Mouse (Mus musculus): ENCODE data around the gene Rnf11. TPM values are rescaled to one million over a fixed set of nuclear protein-coding genes. Genes with fewer than 3 reads are reported as not detected.
A peak's percentile ranks its signal among the peaks of the same experiment; 100 is the strongest.
"Not testable (repeated sequence)": the region's sequence is repeated elsewhere in the genome, so short reads cannot be mapped to it uniquely, and the experiment has no call there.

The Rnf11 gene
- total RNA-seq, 2 experiments from 2014 or later = 102 to 106 TPM

DNA sequence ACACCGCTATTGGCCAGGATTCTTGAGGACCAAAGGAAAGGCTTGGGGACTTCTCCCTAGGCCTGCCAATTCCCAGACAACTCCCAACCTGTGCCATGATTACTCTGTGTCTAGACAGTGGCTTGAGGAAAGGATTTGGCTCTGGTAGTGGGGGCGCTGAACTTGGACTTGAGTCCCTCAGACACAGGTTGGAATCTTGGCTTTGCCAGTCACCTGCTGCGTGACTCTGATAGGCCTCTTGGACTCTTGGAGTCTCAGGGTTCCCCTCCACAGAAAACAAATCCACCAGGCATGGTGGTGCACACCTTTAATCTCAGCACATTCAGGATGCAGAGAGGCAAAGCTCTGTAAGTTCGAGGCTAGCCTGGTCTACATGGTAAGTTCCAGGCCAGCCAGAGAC is 65.0 kb downstream of the Rnf11 start:
- intact Hi-C loops (cut with DNase I) = no loop called here
- DNase-seq = no peak

DNA sequence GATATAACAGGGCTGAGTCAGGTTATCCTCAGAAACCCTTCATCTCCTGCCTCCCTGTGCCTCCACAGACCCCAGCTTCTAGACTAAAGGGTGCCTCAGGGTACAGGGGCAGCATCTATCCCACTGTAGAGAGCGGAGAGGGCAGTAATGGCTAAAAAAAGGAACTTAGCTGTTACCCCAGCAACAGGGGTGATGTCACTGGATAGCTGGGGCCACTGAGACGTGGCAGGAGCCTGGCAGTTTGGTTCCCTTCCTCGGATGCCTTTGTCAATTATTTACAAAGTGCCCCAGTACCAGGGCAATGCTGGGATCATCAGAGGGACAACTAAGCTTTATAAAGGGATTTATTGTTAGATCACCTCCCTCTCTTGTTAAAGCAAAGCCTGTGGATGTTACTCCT is 65.5 kb downstream of the Rnf11 start:
- intact Hi-C loops (cut with DNase I) = no loop called here

DNA sequence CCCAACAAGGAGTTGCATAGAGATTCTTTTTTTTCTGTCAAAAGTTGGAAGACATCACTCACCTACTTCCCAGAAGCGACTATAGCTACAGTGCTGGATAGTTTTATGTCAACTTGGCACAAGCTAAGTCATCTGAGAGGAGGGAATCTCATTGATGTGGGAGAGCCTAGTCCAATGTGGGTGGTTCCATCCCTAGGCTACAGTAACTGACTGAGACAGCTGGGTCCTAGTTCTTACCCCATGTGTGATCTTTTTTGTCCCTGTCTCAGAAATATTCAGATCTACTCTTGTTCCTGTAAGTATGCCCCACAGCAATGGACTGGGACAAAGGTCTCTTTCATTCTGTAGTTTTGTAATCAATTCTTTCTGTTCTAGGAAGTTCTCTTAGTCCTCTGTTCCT is 66.5 kb downstream of the Rnf11 start:
- DNase-seq = no peak
- intact Hi-C loops (cut with DNase I) = no loop called here

More for the DNA sequence above, 65.5 kb downstream of the Rnf11 start:
- DNase-seq = no peak

DNA sequence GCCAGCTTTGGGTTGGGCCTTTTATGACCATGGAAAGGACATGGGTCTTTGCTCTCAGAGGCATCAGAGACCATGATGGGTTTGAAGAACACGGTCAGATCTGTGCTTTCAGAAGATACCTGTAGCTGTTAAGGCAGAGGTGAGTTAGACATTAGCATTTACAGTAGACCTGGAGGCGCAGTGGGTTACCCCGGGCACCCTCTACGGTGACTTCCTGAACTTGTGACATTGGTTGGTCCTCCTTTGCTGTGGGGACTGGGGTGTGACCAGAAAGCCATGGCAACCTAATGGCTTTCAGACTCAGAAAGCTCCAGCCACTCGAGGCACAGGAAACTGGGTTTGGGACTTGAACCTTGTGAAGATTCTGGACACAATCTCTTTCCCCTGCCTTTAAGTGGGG is 72.3 kb downstream of the Rnf11 start:
- intact Hi-C loops (cut with DNase I) = no loop called here

DNA sequence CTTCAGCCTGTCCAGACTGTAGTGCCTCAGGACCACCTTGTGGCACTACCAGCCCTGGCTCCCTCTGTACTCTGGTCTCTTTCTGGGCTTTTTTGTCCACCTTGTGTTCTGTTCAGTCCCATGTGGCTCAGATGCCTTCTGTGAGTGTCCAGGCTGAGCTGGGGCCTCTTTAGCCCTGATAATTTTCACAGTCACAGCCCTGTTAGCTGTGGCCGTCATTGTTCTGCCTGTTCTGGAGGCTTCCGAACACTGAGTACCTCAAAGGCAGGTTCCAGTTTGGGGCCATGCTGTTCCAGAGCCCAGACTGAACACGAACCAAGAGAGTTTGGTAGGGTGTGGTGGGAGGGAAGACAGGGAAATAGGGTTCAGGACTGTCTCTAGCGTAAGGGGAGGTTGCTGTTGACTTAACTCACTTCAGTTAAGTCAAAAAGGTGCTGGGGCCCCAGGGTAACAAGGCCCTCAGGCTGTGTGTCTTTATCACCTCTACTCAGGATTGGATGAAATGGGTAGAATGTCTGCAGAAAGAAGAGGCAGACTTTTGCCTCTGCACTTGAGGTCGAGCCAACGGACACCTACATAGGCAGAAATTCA is 73.1 kb downstream of the Rnf11 start:
- DNase-seq = no peak
- intact Hi-C loops (cut with DNase I) = no loop called here

More for the DNA sequence above, 72.3 kb downstream of the Rnf11 start:
- no peak for DNase-seq

DNA sequence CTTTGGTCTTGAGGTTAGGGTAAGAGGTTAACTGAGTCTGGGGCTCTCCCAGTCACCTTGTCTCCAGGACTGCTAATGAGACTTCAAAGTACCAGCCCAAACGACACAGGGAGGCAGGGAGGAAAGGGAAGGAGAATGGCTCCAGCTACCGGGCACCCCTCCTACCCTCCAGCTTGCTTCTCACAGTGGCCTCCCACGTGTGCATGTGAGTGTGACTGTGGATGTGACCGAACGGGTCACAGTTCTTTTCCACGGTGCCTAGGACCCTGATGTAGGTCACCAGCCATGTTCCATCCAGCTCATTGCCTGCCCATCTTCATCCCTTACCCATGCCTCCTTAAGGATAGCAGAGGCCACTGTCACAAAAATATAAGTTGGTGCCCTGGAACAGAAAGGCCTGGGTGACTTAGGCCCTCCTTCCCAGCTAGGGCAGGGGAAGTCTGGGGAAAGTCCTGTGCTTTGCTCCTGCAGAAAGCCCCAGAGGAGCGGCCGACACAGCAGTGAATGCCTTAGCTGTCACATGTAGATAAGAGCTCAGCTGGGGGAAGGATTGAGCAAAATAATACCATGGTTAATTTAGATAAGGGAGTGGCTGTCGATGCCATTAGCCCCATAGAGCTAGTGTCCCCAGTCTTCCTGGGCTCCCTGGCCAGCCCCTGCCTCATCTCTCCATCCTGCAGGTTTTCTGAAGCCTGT is 73.7 kb downstream of the Rnf11 start:
- DNase-seq = no peak
- intact Hi-C loops (cut with DNase I) = no loop called here

DNA sequence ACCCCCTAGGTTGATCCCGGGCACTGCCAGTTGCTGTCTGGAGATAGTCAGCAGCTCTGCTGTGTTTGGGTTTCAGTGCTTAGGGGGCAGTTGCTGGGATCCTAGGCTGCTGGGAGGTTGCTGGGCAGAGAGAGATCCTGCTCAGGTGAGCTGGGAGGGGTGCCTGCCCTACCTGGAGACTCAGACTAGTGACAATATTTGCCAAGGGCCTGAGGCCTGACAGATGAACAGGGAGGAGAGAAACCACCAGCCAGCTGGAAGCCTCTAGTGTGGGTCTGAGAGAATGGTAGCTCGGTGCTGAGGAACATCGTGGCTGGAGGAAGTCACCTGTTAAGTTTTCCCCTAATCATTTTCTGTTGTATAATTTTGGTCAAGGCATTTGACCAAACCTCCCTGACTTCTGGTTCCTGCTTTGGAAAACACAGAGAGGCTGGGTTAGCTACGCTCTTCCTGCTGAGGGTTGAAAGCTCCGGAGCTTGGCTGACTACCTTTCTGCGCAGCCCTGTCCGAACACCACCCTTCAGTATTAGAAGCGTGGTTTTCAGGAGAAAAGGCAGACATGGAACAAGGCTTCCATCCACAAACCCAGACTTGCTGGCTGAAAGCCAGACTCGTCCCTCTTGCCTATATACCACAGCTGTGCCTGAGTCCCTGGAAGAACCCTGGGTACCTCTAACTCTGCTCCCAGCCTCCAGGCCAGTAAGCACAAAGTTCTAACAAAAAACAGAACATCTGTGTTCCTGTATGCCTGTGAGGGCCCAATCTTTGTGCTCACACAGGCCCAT is 76.6 kb downstream of the Rnf11 start:
- no peak for DNase-seq
- intact Hi-C loops (cut with DNase I) = no loop called here

DNA sequence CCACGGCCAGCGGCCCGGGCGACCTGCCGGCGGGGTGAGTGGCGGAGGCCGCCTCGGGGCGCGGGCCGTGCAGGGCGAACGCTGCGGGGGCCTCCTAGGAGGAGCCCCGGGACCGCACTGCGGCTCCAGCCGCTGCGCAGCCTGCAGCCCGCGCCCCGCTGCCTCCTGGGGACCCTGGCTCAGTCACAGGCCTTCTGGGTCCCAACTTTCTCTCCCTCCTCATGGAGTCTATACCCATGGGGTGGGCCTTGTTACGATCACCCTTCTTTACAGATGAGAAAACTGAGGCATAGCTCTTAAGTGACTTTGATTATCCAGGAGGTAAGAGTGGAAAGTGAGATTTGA is 77.4 kb downstream of the Rnf11 start:
- DNase-seq = no peak
- intact Hi-C loops (cut with DNase I) = no loop called here

DNA sequence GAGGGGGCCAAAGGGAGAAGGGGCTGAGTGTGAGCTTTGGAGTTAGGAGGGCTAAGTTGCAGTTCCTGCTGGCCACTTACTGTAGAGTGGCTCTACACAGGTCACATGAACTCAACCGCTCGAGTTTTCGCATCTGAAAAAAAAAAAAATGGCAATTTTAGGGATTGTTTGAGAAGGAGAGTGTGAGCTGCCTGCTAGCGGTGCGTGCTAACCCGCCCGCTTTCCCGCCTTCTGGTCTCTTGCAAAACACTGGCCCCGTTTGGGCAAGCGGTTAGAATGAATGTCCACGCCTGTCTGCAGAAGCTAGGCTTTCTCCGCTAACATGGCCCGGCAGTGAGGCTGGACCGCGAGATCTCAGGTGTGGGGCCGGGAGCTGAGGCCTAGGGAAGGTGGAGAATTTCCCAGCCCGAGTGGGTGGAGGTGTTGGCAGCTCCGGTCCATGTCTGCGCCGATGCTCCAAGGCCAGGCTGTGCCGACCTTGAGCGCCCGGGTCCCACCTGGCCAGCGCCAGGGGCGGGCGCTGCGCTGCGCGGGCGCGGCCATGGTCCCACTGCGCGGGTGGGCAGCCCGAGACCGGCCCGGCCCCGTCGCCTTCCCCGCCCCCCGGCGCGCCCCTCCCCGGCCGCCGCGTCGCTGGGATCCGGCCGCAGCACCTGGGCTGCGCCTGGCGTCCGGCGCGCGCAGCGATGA is 77.9 kb downstream of the Rnf11 start, which contains the start of gene Ttc39a:
Gene Ttc39a, plus strand, starts transcription at position 138 of the 690 bp plus-strand sequence.
- peak; percentile 46 to 56 for DNase-seq
- intact Hi-C loops (cut with DNase I) = no loop called here

DNA sequence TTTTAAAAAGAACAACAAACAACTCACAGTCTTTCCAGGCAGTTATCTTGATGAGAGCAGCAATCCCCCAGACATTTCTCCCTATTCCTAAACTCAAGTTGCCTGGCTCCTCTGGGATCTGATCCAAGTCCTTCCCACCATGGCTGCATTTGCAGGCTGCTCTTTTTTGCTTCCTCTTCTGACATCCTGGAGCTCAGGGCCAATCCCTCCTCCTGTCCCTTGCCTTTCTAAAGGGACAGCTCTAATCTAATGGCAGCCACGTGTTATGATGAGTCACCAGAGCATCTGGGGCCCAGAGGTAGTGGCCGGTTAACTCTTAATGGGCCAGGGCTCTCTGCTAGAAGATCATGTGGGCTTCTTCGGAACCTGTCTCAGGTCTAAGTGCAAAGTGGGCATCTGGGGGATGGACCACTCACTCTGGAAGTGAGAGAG is 78.5 kb downstream of the Rnf11 start:
- intact Hi-C loops (cut with DNase I) = no loop called here
- DNase-seq = peak; percentile 68 to 71

DNA sequence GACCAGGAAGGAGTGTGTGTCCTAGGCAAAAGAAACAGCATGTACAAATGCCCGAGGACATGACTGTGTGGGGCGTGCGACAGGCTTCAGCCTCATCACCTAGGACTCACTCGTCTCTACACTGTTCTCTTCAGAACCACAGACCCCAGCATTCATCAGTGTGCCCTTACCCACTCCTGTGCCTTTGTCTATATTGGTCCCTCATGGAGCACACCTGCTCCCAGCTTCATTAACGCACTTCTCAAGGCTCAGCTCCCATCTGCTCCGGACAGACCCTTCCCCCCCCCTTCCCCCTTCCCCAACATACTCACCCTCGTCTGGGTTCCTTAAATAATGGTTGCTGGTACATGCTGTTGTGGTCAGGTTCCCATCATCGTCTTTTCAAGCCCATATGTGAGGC is 79.1 kb downstream of the Rnf11 start:
- intact Hi-C loops (cut with DNase I) = no loop called here
- DNase-seq = no peak

DNA sequence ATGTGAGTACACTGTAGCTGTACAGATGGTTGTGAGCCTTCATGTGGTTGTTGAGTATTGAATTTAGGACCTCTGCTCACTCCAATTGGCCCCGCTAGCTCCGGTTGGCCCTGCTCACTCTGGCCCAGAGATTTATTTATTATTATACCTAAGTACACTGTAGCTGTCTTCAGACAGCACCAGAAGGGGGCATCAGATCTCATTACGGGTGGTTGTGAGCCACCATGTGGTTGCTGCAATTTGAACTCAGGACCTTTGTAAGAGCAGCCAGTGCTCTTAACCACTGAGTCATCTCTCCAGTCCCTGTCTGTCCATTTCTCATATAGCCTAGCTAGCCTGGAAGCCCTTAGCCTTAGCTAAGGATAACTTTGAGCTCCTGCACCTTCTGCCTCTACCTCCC is 79.6 kb downstream of the Rnf11 start:
- DNase-seq; intact Hi-C loops (cut with DNase I): not testable (repeated sequence)

DNA sequence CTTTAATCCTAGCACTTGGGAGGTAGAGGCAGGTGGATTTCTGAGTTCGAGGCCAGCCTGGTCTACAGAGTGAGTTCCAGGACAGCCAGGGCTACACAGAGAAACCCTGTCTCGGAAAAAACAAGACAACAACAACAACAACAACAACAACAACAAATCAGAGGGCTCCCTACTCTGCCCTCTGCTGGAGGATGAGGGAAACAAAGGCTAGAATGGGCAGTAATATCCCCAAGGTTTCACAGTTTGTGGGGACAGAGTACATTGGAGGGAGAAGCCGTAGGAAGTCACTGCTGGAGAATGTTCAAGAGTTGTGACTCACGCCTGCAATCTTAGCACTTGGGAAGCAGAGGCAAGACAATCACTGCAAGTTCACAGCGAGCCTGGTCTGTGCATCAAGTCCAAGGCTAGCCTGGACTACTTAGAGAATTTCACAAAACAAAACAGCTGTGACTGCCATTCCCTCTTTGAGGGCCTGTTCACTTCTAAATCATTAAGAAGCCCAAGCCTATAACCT is 83.3 kb downstream of the Rnf11 start:
- DNase-seq = no peak
- intact Hi-C loops (cut with DNase I) = no loop called here

Other genes with a start within 250 kb of the Rnf11 start
- gene Eps15, start 204.5 kb downstream of the Rnf11 start, total RNA-seq (2021) = 10 to 100 TPM; 45.7 to 51.3 TPM
- gene Ttc39a, start 78.1 kb downstream of the Rnf11 start, total RNA-seq (2021) = 1 to 10 TPM in 1 of 2 experiments, under 1 TPM in 1; 0.89 to 1.4 TPM
- gene 4930522H14Rik, start 46.6 kb upstream of the Rnf11 start, total RNA-seq (2021) = not detected
- 10 to 100 TPM; 13.0 to 16.6 TPM for gene Cdkn2c, start 182.5 kb upstream of the Rnf11 start, total RNA-seq (2021)
- gene Faf1, start 191.9 kb upstream of the Rnf11 start, total RNA-seq (2021) = 10 to 100 TPM; 42.4 to 45.3 TPM

All from heart, postnatal 36 days (tissue).